Mouse (Mus musculus) ES-Bruce4 (cell line): ENCODE data around the gene Pcnp.

Experiments used
- CTCF ChIP-seq: IDR thresholded peaks from one replicate; pipeline ENCODE4 v1.8.1; 2011; ENCODE audit warnings: low read depth, low read length
- EP300 ChIP-seq: IDR thresholded peaks from 2 replicates; pipeline ENCODE4 v1.6.1; 2011; ENCODE audit warnings: low read depth, low read length; ENCODE audit not compliant: insufficient read depth
- POLR2A ChIP-seq: IDR thresholded peaks from one replicate; pipeline ENCODE4 v1.8.1; 2011; ENCODE audit warnings: low read length; ENCODE audit not compliant: insufficient read depth

- no peak for TF ChIP-seq POLR2A
- TF ChIP-seq CTCF, result no peak
- TF ChIP-seq EP300, result no peak
These were observed 39.1 kb upstream of the Pcnp start for GRCm38 (mm10) chr16:56068523-56069070.
